Mouse (Mus musculus) embryonic facial prominence, embryonic 13.5 days (tissue): ENCODE data around the gene Dnase2b. TPM values are rescaled to one million over a fixed set of nuclear protein-coding genes. Genes with fewer than 3 reads are reported as not detected.

Experiments used
- ATAC-seq: fragments of 200-750 bp; cut with Nextera tagmentation; 2 replicates; pipeline ENCODE4 v1.8.0; 2017; ENCODE audit warnings: low read depth; ENCODE audit not compliant: insufficient number of reproducible peaks, insufficient read depth, low FRiP score, low TSS enrichment
- H3K27ac ChIP-seq: fragments of 300-500 bp; sonication (generic); 2 replicates; pipeline ENCODE4 v1.5.1; 2015; ENCODE audit warnings: moderate library complexity, mild to moderate bottlenecking, inconsistent platforms
- H3K27me3 ChIP-seq: fragments of 300-500 bp; sonication (generic); 2 replicates; pipeline ENCODE4 v1.6.1; 2015; ENCODE audit warnings: mild to moderate bottlenecking, inconsistent platforms
- H3K36me3 ChIP-seq: fragments of 300-500 bp; sonication (generic); 2 replicates; pipeline ENCODE4 v1.6.1; 2015; ENCODE audit warnings: mild to moderate bottlenecking, inconsistent platforms
- H3K4me1 ChIP-seq: fragments of 300-500 bp; sonication (generic); 2 replicates; pipeline ENCODE4 v1.6.1; 2015; ENCODE audit warnings: inconsistent platforms
- H3K4me2 ChIP-seq: fragments of 300-500 bp; sonication (generic); 2 replicates; pipeline ENCODE4 v1.6.1; 2015; ENCODE audit warnings: moderate library complexity, mild to moderate bottlenecking, inconsistent platforms
- H3K4me3 ChIP-seq: fragments of 300-500 bp; sonication (generic); 2 replicates; pipeline ENCODE4 v1.5.1; 2015; ENCODE audit warnings: mild to moderate bottlenecking, inconsistent platforms
- H3K9ac ChIP-seq: fragments of 300-500 bp; sonication (generic); 2 replicates; pipeline ENCODE4 v1.6.1; 2015; ENCODE audit warnings: mild to moderate bottlenecking, inconsistent platforms
- H3K9me3 ChIP-seq: fragments of 300-500 bp; sonication (generic); 2 replicates; pipeline ENCODE4 v1.6.1; 2016; ENCODE audit warnings: inconsistent platforms
- WGBS: fragments of 180-500 bp; shearing (Covaris S2); methylation state at CpG from one replicate; pipeline ENCODE4 v1.1.7; 2015; ENCODE audit warnings: mixed read lengths; 5-methylcytosine and 5-hydroxymethylcytosine counted together
- polyA plus RNA-seq: library from polyadenylated mRNA; unstranded; fragments of >200 nt; fragmentation: Nextera tagmentation; extraction: Ambion mirVana; gene quantifications from 2 replicates; pipeline ENCODE4 v1.2.1, GENCODE M21; 2015

The Dnase2b gene
- 0.07 TPM in 1 of 2 replicates, not detected in the other for polyA plus RNA-seq

GRCm38 (mm10) chr3:146615496-146615895 is at the start of gene Dnase2b:
Dnase2b (minus strand) TSS chr3:146615596.
- WGBS, result 89% methylated on average over 4 of the region's 4 CpGs
- Histone ChIP-seq H3K4me2 (no peak within 1 kb of the TSS), H3K27ac (no peak within 1 kb of the TSS), H3K36me3 (no peaks in the 10 kb centered on the region), H3K9ac (no peak within 1 kb of the TSS), H3K9me3 (no peaks in the 10 kb centered on the region), H3K4me3 (no peak within 1 kb of the TSS), H3K4me1 (no peaks in the 10 kb centered on the region), H3K27me3 (no peaks in the 10 kb centered on the region)
- ATAC-seq, result no peak

- H3K27me3 ChIP-seq, result no peaks in the 10 kb centered on the region
- no peak overlapping the region for H3K4me3 ChIP-seq
- no peak overlapping the region for H3K9ac ChIP-seq
- 75% methylated on average over 7 of the region's 7 CpGs for WGBS
- H3K27ac ChIP-seq, result no peak overlapping the region
- H3K4me2 ChIP-seq, result no peak overlapping the region
- no peak for ATAC-seq
- H3K36me3 ChIP-seq, result no peaks in the 10 kb centered on the region
- H3K4me1 ChIP-seq, result no peaks in the 10 kb centered on the region
- no peaks in the 10 kb centered on the region for H3K9me3 ChIP-seq
Observed at GRCm38 (mm10) chr3:146661907-146662306, 46.5 kb upstream of the Dnase2b start.

GRCm38 (mm10) chr3:146661001-146661400 is 45.6 kb upstream of the Dnase2b start:
- H3K9ac ChIP-seq, result no peak overlapping the region
- H3K27me3 ChIP-seq, result no peaks in the 10 kb centered on the region
- no peak overlapping the region for H3K4me3 ChIP-seq
- no peaks in the 10 kb centered on the region for H3K36me3 ChIP-seq
- WGBS, result 84% methylated on average over 6 of the region's 6 CpGs
- no peak for ATAC-seq
- no peak overlapping the region for H3K27ac ChIP-seq
- no peak overlapping the region for H3K4me2 ChIP-seq
- H3K4me1 ChIP-seq, result no peaks in the 10 kb centered on the region
- no peaks in the 10 kb centered on the region for H3K9me3 ChIP-seq

GRCm38 (mm10) chr3:146659321-146659720 is 43.9 kb upstream of the Dnase2b start:
- Histone ChIP-seq H3K27ac (no peak overlapping the region), H3K4me2 (no peak overlapping the region), H3K9me3 (no peaks in the 10 kb centered on the region), H3K27me3 (no peaks in the 10 kb centered on the region), H3K4me1 (no peaks in the 10 kb centered on the region), H3K36me3 (no peaks in the 10 kb centered on the region), H3K9ac (no peak overlapping the region), H3K4me3 (no peak overlapping the region)
- ATAC-seq, result no peak
- WGBS, result 90% methylated on average over 5 of the region's 5 CpGs

GRCm38 (mm10) chr3:146658061-146658639 is 42.8 kb upstream of the Dnase2b start:
- Histone ChIP-seq H3K9ac (no peak overlapping the region), H3K27ac (no peak overlapping the region), H3K4me3 (no peak overlapping the region), H3K4me1 (no peaks in the 10 kb centered on the region), H3K9me3 (no peaks in the 10 kb centered on the region), H3K36me3 (no peaks in the 10 kb centered on the region), H3K27me3 (no peaks in the 10 kb centered on the region), H3K4me2 (no peak overlapping the region)
- WGBS, result 92% methylated on average over 1 of the region's 1 CpGs
- ATAC-seq, result no peak

GRCm38 (mm10) chr3:146657433-146657832 is 42.0 kb upstream of the Dnase2b start:
- Histone ChIP-seq H3K4me3 (no peak overlapping the region), H3K4me1 (no peaks in the 10 kb centered on the region), H3K27ac (no peak overlapping the region), H3K36me3 (no peaks in the 10 kb centered on the region), H3K9me3 (no peaks in the 10 kb centered on the region), H3K27me3 (no peaks in the 10 kb centered on the region), H3K9ac (no peak overlapping the region), H3K4me2 (no peak overlapping the region)
- ATAC-seq, result no peak
- WGBS, result 88% methylated on average over 5 of the region's 5 CpGs

- ATAC-seq, result no peak
- no peaks in the 10 kb centered on the region for H3K9me3 ChIP-seq
Observed at GRCm38 (mm10) chr3:146655111-146655577, 39.7 kb upstream of the Dnase2b start.

GRCm38 (mm10) chr3:146653692-146654091 is 38.3 kb upstream of the Dnase2b start:
- WGBS, result 74% methylated on average over 6 of the region's 6 CpGs
- Histone ChIP-seq H3K9ac (no peak overlapping the region), H3K4me1 (0 out of 2 replicates have a peak, but pooled peaks cover 6% of the 10 kb centered on the region), H3K4me3 (no peak overlapping the region), H3K27ac (no peak overlapping the region), H3K9me3 (no peaks in the 10 kb centered on the region), H3K36me3 (no peaks in the 10 kb centered on the region), H3K27me3 (no peaks in the 10 kb centered on the region), H3K4me2 (no peak overlapping the region)
- ATAC-seq, result no peak

More at GRCm38 (mm10) chr3:146655111-146655577, 39.7 kb upstream of the Dnase2b start:
- Histone ChIP-seq H3K4me1 (no peaks in the 10 kb centered on the region), H3K9ac (no peak overlapping the region), H3K27ac (no peak overlapping the region), H3K36me3 (no peaks in the 10 kb centered on the region), H3K4me3 (no peak overlapping the region), H3K27me3 (no peaks in the 10 kb centered on the region), H3K4me2 (no peak overlapping the region)
- 55% methylated on average over 2 of the region's 2 CpGs for WGBS

- Histone ChIP-seq H3K9ac (no peak overlapping the region), H3K4me2 (no peak overlapping the region), H3K27ac (no peak overlapping the region), H3K27me3 (no peaks in the 10 kb centered on the region), H3K36me3 (no peaks in the 10 kb centered on the region), H3K4me1 (0 out of 2 replicates have a peak, but pooled peaks cover 6% of the 10 kb centered on the region), H3K9me3 (no peaks in the 10 kb centered on the region), H3K4me3 (no peak overlapping the region)
- 89% methylated on average over 5 of the region's 5 CpGs for WGBS
- no peak for ATAC-seq
Observed at GRCm38 (mm10) chr3:146652431-146652830, 37.0 kb upstream of the Dnase2b start.

- Histone ChIP-seq H3K4me2 (no peak within 1 kb of the TSS), H3K9me3 (no peaks in the 10 kb centered on the region), H3K27ac (no peak within 1 kb of the TSS), H3K36me3 (no peaks in the 10 kb centered on the region), H3K4me1 (0 out of 2 replicates have a peak, but pooled peaks cover 6% of the 10 kb centered on the region), H3K27me3 (no peaks in the 10 kb centered on the region), H3K4me3 (no peak within 1 kb of the TSS), H3K9ac (no peak within 1 kb of the TSS)
- WGBS, result 94% methylated on average over 3 of the region's 3 CpGs
- no peak for ATAC-seq
Observed at GRCm38 (mm10) chr3:146651217-146651616, 35.8 kb upstream of the Dnase2b start, which contains the start of gene 4930503B20Rik. 4930503B20Rik (minus strand) TSS chr3:146651317.

GRCm38 (mm10) chr3:146650716-146651115 is 35.3 kb upstream of the Dnase2b start:
- Histone ChIP-seq H3K9ac (no peak overlapping the region), H3K9me3 (no peaks in the 10 kb centered on the region), H3K27ac (no peak overlapping the region), H3K4me1 (0 out of 2 replicates have a peak, but pooled peaks cover 6% of the 10 kb centered on the region), H3K4me3 (no peak overlapping the region), H3K4me2 (no peak overlapping the region), H3K36me3 (no peaks in the 10 kb centered on the region), H3K27me3 (no peaks in the 10 kb centered on the region)
- ATAC-seq, result no peak
- WGBS, result 95% methylated on average over 10 of the region's 10 CpGs

- H3K27ac ChIP-seq, result no peak overlapping the region
- 0 out of 2 replicates have a peak, but pooled peaks cover 6% of the 10 kb centered on the region for H3K4me1 ChIP-seq
- WGBS, result 42% methylated on average over 10 of the region's 10 CpGs
- no peak overlapping the region for H3K4me2 ChIP-seq
- H3K4me3 ChIP-seq, result no peak overlapping the region
- no peaks in the 10 kb centered on the region for H3K9me3 ChIP-seq
- H3K36me3 ChIP-seq, result no peaks in the 10 kb centered on the region
- no peak overlapping the region for H3K9ac ChIP-seq
- no peaks in the 10 kb centered on the region for H3K27me3 ChIP-seq
- no peak for ATAC-seq
Observed at GRCm38 (mm10) chr3:146649311-146649894, 34.0 kb upstream of the Dnase2b start.
